ENCODE assay signal across 10 mouse cellular contexts in genomic region chr10:80189999-80190398, GRCm38 (mm10). TPM values are rescaled to one million over a fixed set of nuclear protein-coding genes. Genes with fewer than 3 reads are reported as not detected.
DNase-seq lines count a peak whose midpoint lies in the region; ATAC-seq and TF ChIP-seq lines count a peak whose summit lies in the region.
"Had no signal": no experiment of that assay in that cellular context is flagged by ENCODE, and none has a peak within 500 bp of the region (broad histone marks: within the 10 kb centered on the region; RNA-seq: fewer than 3 reads in every experiment).

No protein-coding gene starts in this region.

- TF ChIP-seq CTCF in kidney, postnatal 0 days (IDR thresholded peaks at IDR 0.05; ENCODE audit: low read depth) = no peak
- no peak for TF ChIP-seq CTCF in kidney, adult 2 months (conservative IDR thresholded peaks at IDR 0.05; ENCODE audit: insufficient read depth, insufficient read length, low read depth, low read length)

- WGBS in kidney, postnatal 0 days = 6% methylated on average over 21 of the region's 21 CpGs
- WGBS in kidney, adult 2 months = 11% methylated on average over 21 of the region's 21 CpGs
- 16% methylated on average over 21 of the region's 21 CpGs for WGBS in embryonic facial prominence, embryonic 15.5 days
- 7% methylated on average over 21 of the region's 21 CpGs for WGBS in limb, embryonic 12.5 days

- DNase-seq in kidney, postnatal 0 days (ENCODE audit: low spot score) = no peak
- no peak for DNase-seq in kidney, adult 2 months
- peak; percentile 66 for DNase-seq in retina, embryonic 14.5 days (ENCODE audit: low spot score)
- no peak for DNase-seq in ovary, postnatal 10 days (ENCODE audit: low spot score)
- no peak for DNase-seq in right cerebral cortex, postnatal 4 days
- no peak for DNase-seq in lung, postnatal 14 days

- no peak for TF ChIP-seq POLR2A in kidney, adult 2 months (IDR thresholded peaks at IDR 0.05; ENCODE audit: low read depth, low read length)

- H3K36me3 ChIP-seq in kidney, postnatal 0 days (ENCODE audit: insufficient read depth, low read length) = no peaks in the 10 kb centered on the region
- no peaks in the 10 kb centered on the region for H3K36me3 ChIP-seq in kidney, adult 2 months (ENCODE audit: control insufficient read depth, insufficient read depth, low read length)
- peaks cover 21% of the 10 kb centered on the region; the same call in 1 of the 2 replicates for H3K36me3 ChIP-seq in embryonic facial prominence, embryonic 15.5 days
- H3K36me3 ChIP-seq in limb, embryonic 12.5 days = peaks cover 34% of the 10 kb centered on the region

- no peak for ATAC-seq in kidney, postnatal 0 days (replicated peaks; ENCODE audit: low FRiP score, low read depth)
- ATAC-seq in embryonic facial prominence, embryonic 15.5 days (ENCODE audit: insufficient number of reproducible peaks, low FRiP score, low TSS enrichment, low read depth) = no peak
- no peak for ATAC-seq in limb, embryonic 12.5 days (ENCODE audit: insufficient number of reproducible peaks, insufficient read depth, low FRiP score, low TSS enrichment, low read depth)
- ATAC-seq: Patski had no signal

- no peak overlapping the region for H3K27ac ChIP-seq in kidney, postnatal 0 days
- H3K27ac ChIP-seq in kidney, adult 2 months (ENCODE audit: insufficient read depth, low read depth, low read length) = no peak overlapping the region
- H3K27ac ChIP-seq in embryonic facial prominence, embryonic 15.5 days (replicated peaks) = no peak overlapping the region
- no peak overlapping the region for H3K27ac ChIP-seq in limb, embryonic 12.5 days
- H3K27ac ChIP-seq: macrophage had no signal

- peak overlapping the region; percentile 50; the same call in 1 of the 2 replicates for H3K9ac ChIP-seq in kidney, postnatal 0 days (ENCODE audit: low read depth, low read length)
- no peak overlapping the region for H3K9ac ChIP-seq in embryonic facial prominence, embryonic 15.5 days
- H3K9ac ChIP-seq in limb, embryonic 12.5 days (replicated peaks) = peak overlapping the region; percentile 60; the same call in 1 of the 2 replicates

- H3K9me3 ChIP-seq in kidney, postnatal 0 days (replicated peaks; ENCODE audit: low read length) = no peaks in the 10 kb centered on the region
- no peaks in the 10 kb centered on the region for H3K9me3 ChIP-seq in embryonic facial prominence, embryonic 15.5 days (replicated peaks)
- no peaks in the 10 kb centered on the region for H3K9me3 ChIP-seq in limb, embryonic 12.5 days

- no peaks in the 10 kb centered on the region for H3K4me1 ChIP-seq in kidney, postnatal 0 days (replicated peaks; ENCODE audit: insufficient read depth, low read length)
- H3K4me1 ChIP-seq in kidney, adult 2 months (ENCODE audit: control insufficient read depth, insufficient read depth, low read length) = no peaks in the 10 kb centered on the region
- H3K4me1 ChIP-seq in embryonic facial prominence, embryonic 15.5 days = peaks cover 20% of the 10 kb centered on the region
- peaks cover 26% of the 10 kb centered on the region for H3K4me1 ChIP-seq in limb, embryonic 12.5 days (replicated peaks)

- peak overlapping the region; percentile 39 for H3K4me3 ChIP-seq in kidney, postnatal 0 days (replicated peaks; ENCODE audit: low read depth, low read length)
- no peak overlapping the region for H3K4me3 ChIP-seq in kidney, adult 2 months (ENCODE audit: insufficient read depth, low read depth, low read length)
- peak overlapping the region; percentile 47 for H3K4me3 ChIP-seq in embryonic facial prominence, embryonic 15.5 days (replicated peaks)
- H3K4me3 ChIP-seq in limb, embryonic 12.5 days (replicated peaks) = peak overlapping the region; percentile 45

- peak overlapping the region; percentile 72 for H3K4me2 ChIP-seq in kidney, postnatal 0 days (ENCODE audit: low read length)
- peak overlapping the region; percentile 78 for H3K4me2 ChIP-seq in embryonic facial prominence, embryonic 15.5 days (replicated peaks)
- H3K4me2 ChIP-seq in limb, embryonic 12.5 days = peak overlapping the region; percentile 74

- peaks cover 13% of the 10 kb centered on the region for H3K27me3 ChIP-seq in kidney, postnatal 0 days (ENCODE audit: insufficient read depth, low read length)
- H3K27me3 ChIP-seq in kidney, adult 2 months (replicated peaks; ENCODE audit: control insufficient read depth, insufficient read depth, low read length) = peaks cover 5% of the 10 kb centered on the region; the same call in 1 of the 2 replicates
- H3K27me3 ChIP-seq in embryonic facial prominence, embryonic 15.5 days = peaks cover 27% of the 10 kb centered on the region
- peaks cover 55% of the 10 kb centered on the region for H3K27me3 ChIP-seq in limb, embryonic 12.5 days

RNA-seq across cellular contexts. Expression of gene Efna2, which starts 10.7 kb away (rescaled TPM):
- 10.2 and 10.5 TPM in 2 replicates for polyA plus RNA-seq in kidney, postnatal 0 days (2015; fragmentation: Nextera tagmentation; extraction: Ambion mirVana)
- 1.5 TPM in 2 replicates for polyA plus RNA-seq in kidney, adult 2 months (2012; rRNA removed)
- polyA plus RNA-seq in embryonic facial prominence, embryonic 15.5 days (2015; fragmentation: Nextera tagmentation; extraction: Ambion mirVana) = 30.9 and 31.8 TPM in 2 replicates
- 60.3 and 62.2 TPM in 2 replicates for polyA plus RNA-seq in limb, embryonic 12.5 days (2016; fragmentation: Nextera tagmentation; extraction: Ambion mirVana)

RNA-seq across cellular contexts. Expression of gene 1600002K03Rik, which starts 17.3 kb away (rescaled TPM):
- 9.3 and 11.0 TPM in 2 replicates for polyA plus RNA-seq in kidney, postnatal 0 days (2015; fragmentation: Nextera tagmentation; extraction: Ambion mirVana)
- 7.9 and 11.2 TPM in 2 replicates for polyA plus RNA-seq in kidney, adult 2 months (2012; rRNA removed)
- 12.0 and 13.6 TPM in 2 replicates for polyA plus RNA-seq in embryonic facial prominence, embryonic 15.5 days (2015; fragmentation: Nextera tagmentation; extraction: Ambion mirVana)
- polyA plus RNA-seq in limb, embryonic 12.5 days (2016; fragmentation: Nextera tagmentation; extraction: Ambion mirVana) = 9.1 and 9.5 TPM in 2 replicates

RNA-seq across cellular contexts. Expression of gene Cirbp, which starts 24.2 kb away (rescaled TPM):
- polyA plus RNA-seq in kidney, postnatal 0 days (2015; fragmentation: Nextera tagmentation; extraction: Ambion mirVana) = 290 and 317 TPM in 2 replicates
- 86.7 and 87.8 TPM in 2 replicates for polyA plus RNA-seq in kidney, adult 2 months (2012; rRNA removed)
- polyA plus RNA-seq in embryonic facial prominence, embryonic 15.5 days (2015; fragmentation: Nextera tagmentation; extraction: Ambion mirVana) = 102 and 116 TPM in 2 replicates
- polyA plus RNA-seq in limb, embryonic 12.5 days (2016; fragmentation: Nextera tagmentation; extraction: Ambion mirVana) = 166 and 175 TPM in 2 replicates

RNA-seq across cellular contexts. Expression of gene Mum1, which starts 36.2 kb away (rescaled TPM):
- 44.2 and 52.7 TPM in 2 replicates for polyA plus RNA-seq in kidney, postnatal 0 days (2015; fragmentation: Nextera tagmentation; extraction: Ambion mirVana)
- 25.6 and 30.4 TPM in 2 replicates for polyA plus RNA-seq in kidney, adult 2 months (2012; rRNA removed)
- 75.2 and 77.0 TPM in 2 replicates for polyA plus RNA-seq in embryonic facial prominence, embryonic 15.5 days (2015; fragmentation: Nextera tagmentation; extraction: Ambion mirVana)
- polyA plus RNA-seq in limb, embryonic 12.5 days (2016; fragmentation: Nextera tagmentation; extraction: Ambion mirVana) = 103 and 112 TPM in 2 replicates

RNA-seq across cellular contexts. Expression of gene Midn, which starts 41.9 kb away (rescaled TPM):
- polyA plus RNA-seq in kidney, postnatal 0 days (2015; fragmentation: Nextera tagmentation; extraction: Ambion mirVana) = 13.7 and 18.6 TPM in 2 replicates
- polyA plus RNA-seq in kidney, adult 2 months (2012; rRNA removed) = 65.6 and 67.0 TPM in 2 replicates
- polyA plus RNA-seq in embryonic facial prominence, embryonic 15.5 days (2015; fragmentation: Nextera tagmentation; extraction: Ambion mirVana) = 18.3 and 20.4 TPM in 2 replicates
- 30.6 and 38.0 TPM in 2 replicates for polyA plus RNA-seq in limb, embryonic 12.5 days (2016; fragmentation: Nextera tagmentation; extraction: Ambion mirVana)
